Mouse (Mus musculus) stomach, embryonic 15.5 days (tissue): ENCODE measurements around the gene a. TPM values are rescaled to one million over a fixed set of nuclear protein-coding genes. Genes with fewer than 3 reads are reported as not detected.
A peak's percentile ranks its signal among the peaks of the same experiment; 100 is the strongest.
"Not testable (repeated sequence)": the region's sequence is repeated elsewhere in the genome, so short reads cannot be mapped to it uniquely, and the experiment has no call there.

Source experiments
- ATAC-seq: fragments of 200-750 bp; cut with Nextera tagmentation; 2 replicates; pipeline ENCODE4 v1.8.0; 2017; ENCODE audit warnings: low read depth, moderate number of reproducible peaks, moderate TSS enrichment; ENCODE audit not compliant: insufficient read depth, low FRiP score
- H3K27ac ChIP-seq: fragments of 300-500 bp; sonication (generic); 2 replicates; pipeline ENCODE4 v1.5.1; 2015; ENCODE audit warnings: mild to moderate bottlenecking, inconsistent platforms
- H3K27me3 ChIP-seq: fragments of 300-500 bp; sonication (generic); replicated peaks from 2 replicates; pipeline ENCODE4 v1.6.1; 2015; ENCODE audit warnings: inconsistent platforms
- H3K36me3 ChIP-seq: fragments of 300-500 bp; sonication (generic); 2 replicates; pipeline ENCODE4 v1.6.1; 2015; ENCODE audit warnings: inconsistent platforms
- H3K4me1 ChIP-seq: fragments of 300-500 bp; sonication (generic); 2 replicates; pipeline ENCODE4 v1.6.1; 2015; ENCODE audit warnings: inconsistent platforms
- H3K4me2 ChIP-seq: fragments of 300-500 bp; sonication (generic); 2 replicates; pipeline ENCODE4 v1.6.1; 2015; ENCODE audit warnings: mild to moderate bottlenecking, inconsistent platforms
- H3K4me3 ChIP-seq: fragments of 300-500 bp; sonication (generic); replicated peaks from 2 replicates; pipeline ENCODE4 v1.5.1; 2015; ENCODE audit warnings: inconsistent platforms
- H3K9ac ChIP-seq: fragments of 300-500 bp; sonication (generic); 2 replicates; pipeline ENCODE4 v1.6.1; 2015; ENCODE audit warnings: inconsistent platforms
- H3K9me3 ChIP-seq: fragments of 300-500 bp; sonication (generic); 2 replicates; pipeline ENCODE4 v1.6.1; 2016; ENCODE audit warnings: inconsistent platforms
- WGBS: fragments of 180-500 bp; shearing (Covaris S2); methylation state at CpG from one replicate; pipeline ENCODE4 v1.1.7; 2015; 5-methylcytosine and 5-hydroxymethylcytosine counted together
- polyA plus RNA-seq: library from polyadenylated mRNA; unstranded; fragments of >200 nt; fragmentation: Nextera tagmentation; extraction: Ambion mirVana; gene quantifications from 2 replicates; pipeline ENCODE4 v1.2.1, GENCODE M21; 2015

The a gene
- polyA plus RNA-seq, 1 experiment from 2014 or later, result 1.3 TPM

GRCm38 (mm10) chr2:154868106-154868505 is 76.9 kb downstream of the a start:
- Histone ChIP-seq H3K9me3 (no peaks in the 10 kb centered on the region), H3K27me3 (no peaks in the 10 kb centered on the region), H3K36me3 (peaks cover 66% of the 10 kb centered on the region), H3K27ac (no peak overlapping the region), H3K4me2 (no peak overlapping the region), H3K4me3 (no peak overlapping the region), H3K9ac (no peak overlapping the region), H3K4me1 (no peaks in the 10 kb centered on the region)
- ATAC-seq, result no peak
- 91% methylated on average over 1 of the region's 1 CpGs for WGBS

- no peak overlapping the region for H3K9ac ChIP-seq
- no peaks in the 10 kb centered on the region for H3K27me3 ChIP-seq
- no peak for ATAC-seq
- peaks cover 64% of the 10 kb centered on the region for H3K36me3 ChIP-seq
- no peak overlapping the region for H3K27ac ChIP-seq
- H3K4me1 ChIP-seq, result no peaks in the 10 kb centered on the region
- no peak overlapping the region for H3K4me2 ChIP-seq
- H3K4me3 ChIP-seq, result no peak overlapping the region
- no peaks in the 10 kb centered on the region for H3K9me3 ChIP-seq
Measured at GRCm38 (mm10) chr2:154869954-154870641, 78.9 kb downstream of the a start.

- Histone ChIP-seq H3K4me3 (no peak overlapping the region), H3K36me3 (peaks cover 24% of the 10 kb centered on the region), H3K27me3 (no peaks in the 10 kb centered on the region), H3K4me2 (no peak overlapping the region), H3K4me1 (no peaks in the 10 kb centered on the region), H3K9me3 (no peaks in the 10 kb centered on the region), H3K9ac (no peak overlapping the region), H3K27ac (no peak overlapping the region)
- ATAC-seq, result no peak
- WGBS, result 73% methylated on average over 2 of the region's 2 CpGs
Measured at GRCm38 (mm10) chr2:154876621-154877020, 85.4 kb downstream of the a start.

- H3K4me3 ChIP-seq, result peak overlapping the region; percentile 76
- no peaks in the 10 kb centered on the region for H3K9me3 ChIP-seq
- no peak for ATAC-seq
- peak overlapping the region; percentile 74 for H3K4me2 ChIP-seq
- peaks cover 3% of the 10 kb centered on the region; the same call in 1 of the 2 replicates for H3K4me1 ChIP-seq
- 10% methylated on average over 2 of the region's 2 CpGs for WGBS
- peak overlapping the region; percentile 86; the same call in 1 of the 2 replicates for H3K9ac ChIP-seq
- peak overlapping the region; percentile 80; the same call in 1 of the 2 replicates for H3K27ac ChIP-seq
- no peaks in the 10 kb centered on the region for H3K27me3 ChIP-seq
- peaks cover 9% of the 10 kb centered on the region for H3K36me3 ChIP-seq
Measured at GRCm38 (mm10) chr2:154891585-154891984, 100.4 kb downstream of the a start.

- peak within 1 kb of the TSS; percentile 86 for H3K9ac ChIP-seq
- ATAC-seq, result peak; percentile 98
- peak within 1 kb of the TSS; percentile 80 for H3K27ac ChIP-seq
- WGBS, result under 1% methylated on average over 75 of the region's 75 CpGs
- H3K27me3 ChIP-seq, result no peaks in the 10 kb centered on the region
- no peaks in the 10 kb centered on the region for H3K9me3 ChIP-seq
- peaks cover 3% of the 10 kb centered on the region; the same call in 1 of the 2 replicates for H3K4me1 ChIP-seq
- peaks cover 4% of the 10 kb centered on the region; the same call in 1 of the 2 replicates for H3K36me3 ChIP-seq
- H3K4me3 ChIP-seq, result peak within 1 kb of the TSS; percentile 76
- peak within 1 kb of the TSS; percentile 74 for H3K4me2 ChIP-seq
Measured at GRCm38 (mm10) chr2:154892201-154893044, 101.2 kb downstream of the a start, which contains the start of gene Eif2s2. Eif2s2 (minus strand) TSS chr2:154892935.

- Histone ChIP-seq H3K27ac (no peak overlapping the region), H3K9ac (peak overlapping the region; percentile 25; the same call in 1 of the 2 replicates), H3K9me3 (no peaks in the 10 kb centered on the region), H3K27me3 (no peaks in the 10 kb centered on the region), H3K36me3 (peaks cover under 1% of the 10 kb centered on the region; the same call in 1 of the 2 replicates), H3K4me1 (peaks cover 3% of the 10 kb centered on the region; the same call in 1 of the 2 replicates), H3K4me3 (peak overlapping the region; percentile 76), H3K4me2 (peak overlapping the region; percentile 70)
- WGBS, result 7% methylated on average over 12 of the region's 12 CpGs
- ATAC-seq, result no peak
Measured at GRCm38 (mm10) chr2:154893045-154893385, 101.8 kb downstream of the a start.

GRCm38 (mm10) chr2:154893548-154893947 is 102.3 kb downstream of the a start:
- Histone ChIP-seq H3K9ac (no peak overlapping the region), H3K4me2 (peak overlapping the region; percentile 70; the same call in 1 of the 2 replicates), H3K9me3 (no peaks in the 10 kb centered on the region), H3K36me3 (no peaks in the 10 kb centered on the region), H3K27ac (no peak overlapping the region), H3K4me1 (peaks cover 3% of the 10 kb centered on the region; the same call in 1 of the 2 replicates), H3K27me3 (no peaks in the 10 kb centered on the region), H3K4me3 (no peak overlapping the region)
- ATAC-seq, result no peak
- WGBS, result 61% methylated on average over 4 of the region's 4 CpGs

- H3K4me2 ChIP-seq, H3K4me1 ChIP-seq, H3K27ac ChIP-seq, H3K9me3 ChIP-seq, H3K4me3 ChIP-seq, H3K27me3 ChIP-seq, H3K9ac ChIP-seq, ATAC-seq, H3K36me3 ChIP-seq: not testable (repeated sequence)
- 79% methylated on average over 8 of the region's 8 CpGs for WGBS
Measured at GRCm38 (mm10) chr2:154899004-154899403, 107.8 kb downstream of the a start.

GRCm38 (mm10) chr2:154899412-154899811 is 108.2 kb downstream of the a start:
- not testable (repeated sequence) for H3K36me3 ChIP-seq, ATAC-seq, H3K4me3 ChIP-seq, H3K9ac ChIP-seq, H3K27ac ChIP-seq, H3K4me1 ChIP-seq, H3K4me2 ChIP-seq, H3K27me3 ChIP-seq, H3K9me3 ChIP-seq
- WGBS, result 81% methylated on average over 4 of the region's 4 CpGs

- Histone ChIP-seq H3K9ac (no peak overlapping the region), H3K36me3 (no peaks in the 10 kb centered on the region), H3K4me2 (no peak overlapping the region), H3K4me3 (no peak overlapping the region), H3K27me3 (no peaks in the 10 kb centered on the region), H3K4me1 (no peaks in the 10 kb centered on the region), H3K9me3 (no peaks in the 10 kb centered on the region), H3K27ac (no peak overlapping the region)
- no peak for ATAC-seq
- 86% methylated on average over 3 of the region's 3 CpGs for WGBS
Measured at GRCm38 (mm10) chr2:154902111-154902510, 110.9 kb downstream of the a start.

- WGBS, result 49% methylated on average over 2 of the region's 2 CpGs
- H3K4me1 ChIP-seq, result no peaks in the 10 kb centered on the region
- no peak overlapping the region for H3K4me2 ChIP-seq
- H3K9me3 ChIP-seq, result no peaks in the 10 kb centered on the region
- no peak overlapping the region for H3K9ac ChIP-seq
- H3K36me3 ChIP-seq, result no peaks in the 10 kb centered on the region
- no peak overlapping the region for H3K27ac ChIP-seq
- no peak for ATAC-seq
- H3K27me3 ChIP-seq, result no peaks in the 10 kb centered on the region
- H3K4me3 ChIP-seq, result no peak overlapping the region
Measured at GRCm38 (mm10) chr2:154905796-154906195, 114.6 kb downstream of the a start.

- H3K27ac ChIP-seq, H3K4me3 ChIP-seq, H3K9ac ChIP-seq, H3K9me3 ChIP-seq, H3K4me1 ChIP-seq, H3K36me3 ChIP-seq, H3K4me2 ChIP-seq, ATAC-seq, H3K27me3 ChIP-seq: not testable (repeated sequence)
- 52% methylated on average over 2 of the region's 2 CpGs for WGBS
Measured at GRCm38 (mm10) chr2:154908223-154908622, 117.0 kb downstream of the a start.
